Mouse (Mus musculus) T-cell, adult 2 months (primary cell): Measurements from ENCODE around the gene Igfals.

Experiments
- DNase-seq: peaks from one replicate; pipeline ENCODE4 v3.0.0; 2022; ENCODE audit warnings: low spot score

The Igfals gene

DNA sequence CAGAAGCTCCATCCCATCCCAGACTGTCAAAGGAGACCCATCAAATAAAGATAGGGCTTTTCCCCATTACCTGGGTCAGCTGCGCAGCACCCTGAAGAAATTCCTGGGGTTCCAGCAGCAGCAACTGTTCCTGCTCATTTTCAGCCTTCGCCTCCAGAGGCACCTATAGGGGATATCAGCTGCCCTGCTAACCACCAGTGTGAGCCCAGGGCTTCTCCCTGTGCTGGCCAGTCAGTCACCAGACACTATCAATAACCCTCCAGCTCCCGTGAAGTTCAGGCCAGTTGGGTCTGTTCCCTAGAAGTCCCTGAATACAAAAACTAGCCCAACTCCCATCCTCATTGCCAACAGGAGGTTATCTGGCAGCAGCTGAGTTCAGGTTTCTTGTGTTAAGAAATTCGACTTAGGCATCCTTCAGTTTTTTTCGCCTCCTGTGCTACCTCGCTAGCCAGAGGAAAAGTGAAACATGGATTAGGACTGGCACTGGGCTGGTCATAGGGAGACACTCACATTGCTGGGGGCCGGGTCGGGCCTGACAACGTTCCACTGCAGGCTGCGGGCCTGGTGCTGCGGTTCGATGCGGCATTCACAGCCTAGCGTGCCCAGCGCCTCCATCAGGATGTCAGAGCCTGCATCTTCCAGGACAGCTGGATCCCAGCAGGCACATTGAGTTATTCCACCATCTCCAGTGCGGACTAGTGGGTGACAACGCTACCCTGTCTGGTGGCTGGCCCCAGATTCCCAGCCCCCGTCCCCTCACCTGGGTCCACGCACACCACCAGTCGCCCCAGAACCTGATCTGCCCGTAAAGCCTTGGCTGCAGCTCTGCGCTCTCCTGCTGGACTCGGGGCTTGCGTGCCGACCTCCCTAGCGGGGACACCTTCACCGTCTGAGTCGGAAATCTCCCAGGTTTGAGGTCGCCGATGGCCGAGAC, 28.5 kb downstream of the Igfals start:
- no peak for DNase-seq

DNA sequence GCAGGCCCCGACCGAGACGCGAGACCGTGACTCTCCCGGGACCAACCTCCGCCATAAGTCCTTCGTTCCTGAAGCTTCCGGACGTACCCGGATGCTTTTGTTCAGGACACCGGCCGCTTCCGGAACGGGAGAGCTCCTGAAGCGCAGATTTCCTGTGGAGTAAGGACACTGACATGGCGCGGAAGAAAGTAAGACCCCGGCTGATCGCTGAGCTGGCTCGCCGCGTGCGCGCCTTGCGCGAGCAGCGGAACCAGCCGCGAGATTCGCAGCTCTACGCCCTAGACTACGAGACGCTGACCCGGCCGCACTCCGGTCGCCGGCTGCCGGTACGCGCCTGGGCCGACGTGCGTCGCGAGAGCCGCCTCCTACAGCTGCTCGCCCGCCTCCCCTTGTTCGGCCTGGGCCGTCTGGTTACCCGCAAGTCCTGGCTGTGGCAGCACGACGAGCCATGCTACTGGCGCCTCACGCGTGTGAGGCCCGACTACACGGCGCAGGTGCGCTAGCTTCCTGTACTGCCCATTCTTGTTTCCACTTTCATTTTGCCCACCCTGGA, 29.3 kb downstream of the Igfals start, which contains the start of the genes Eme2 and Mrps34:
Gene Eme2, minus strand, starts transcription at position 93 of the 553 bp plus-strand sequence.
Gene Mrps34, plus strand, starts transcription at position 122 of the 553 bp plus-strand sequence.
- peak; percentile 77 for DNase-seq

DNA sequence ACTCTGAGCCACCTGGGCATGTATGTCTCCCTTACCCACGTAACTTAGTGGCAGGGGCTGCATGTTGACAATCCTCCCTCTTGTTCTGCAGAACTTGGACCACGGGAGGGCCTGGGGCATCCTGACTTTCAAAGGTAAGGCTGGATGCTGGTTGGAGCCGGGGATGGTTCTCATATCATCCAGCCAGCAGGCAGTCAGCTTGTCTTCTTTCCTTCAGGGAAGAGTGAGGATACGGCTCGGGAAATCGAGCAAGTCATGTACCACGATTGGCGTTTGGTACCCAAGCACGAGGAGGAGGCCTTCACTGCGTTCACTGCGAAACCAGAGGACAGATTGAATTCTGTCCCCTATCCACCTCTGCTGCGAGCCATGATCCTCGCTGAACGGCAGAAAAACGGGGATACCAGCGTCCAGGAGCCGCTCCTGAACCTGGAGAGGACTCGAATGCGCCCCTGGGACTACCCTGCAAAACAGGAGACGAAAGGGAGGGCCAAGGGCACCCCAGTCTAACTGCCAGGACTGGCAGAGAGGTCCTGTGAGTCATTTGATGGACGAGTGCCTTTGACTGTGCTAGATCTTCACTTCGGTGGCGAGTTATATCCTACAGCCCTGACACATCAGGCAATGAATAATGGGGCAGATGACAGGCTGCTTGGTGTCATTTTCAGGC, 29.9 kb downstream of the Igfals start:
- DNase-seq = no peak

DNA sequence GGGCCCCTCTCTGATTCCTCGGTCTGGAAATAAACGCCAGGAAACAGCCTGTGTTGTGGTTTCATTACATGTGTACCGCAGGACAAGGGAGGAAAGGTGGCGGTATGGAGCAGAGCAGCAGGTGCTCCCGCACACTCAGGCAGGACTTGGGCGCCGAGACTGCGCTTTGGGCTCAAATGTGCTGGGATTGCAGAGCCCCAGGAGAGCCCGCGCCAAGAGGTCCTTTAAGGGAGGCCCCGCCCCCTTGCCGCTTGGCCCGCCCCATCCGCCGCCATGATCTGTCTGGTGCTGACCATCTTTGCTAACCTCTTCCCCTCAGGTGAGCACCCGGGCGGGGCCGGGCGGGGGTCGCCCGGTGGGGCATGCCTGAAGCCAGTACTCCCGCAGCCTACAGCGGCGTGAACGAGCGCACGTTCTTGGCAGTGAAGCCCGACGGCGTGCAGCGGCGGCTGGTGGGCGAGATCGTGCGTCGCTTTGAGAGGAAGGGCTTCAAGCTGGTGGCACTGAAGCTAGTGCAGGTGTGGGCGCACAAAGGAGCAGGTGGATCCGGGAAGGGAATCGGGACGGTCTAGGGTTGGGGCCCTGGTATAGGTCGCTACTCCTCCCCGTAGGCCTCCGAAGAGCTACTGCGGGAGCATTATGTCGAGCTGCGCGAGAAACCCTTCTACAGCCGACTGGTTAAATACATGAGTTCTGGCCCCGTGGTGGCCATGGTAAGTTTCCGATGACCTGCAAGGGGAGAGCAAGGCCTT, 30.6 kb downstream of the Igfals start, which contains the start of gene Nme3:
Gene Nme3, plus strand, starts transcription at position 260 of the 752 bp plus-strand sequence.
- peak; percentile 53 for DNase-seq

DNA sequence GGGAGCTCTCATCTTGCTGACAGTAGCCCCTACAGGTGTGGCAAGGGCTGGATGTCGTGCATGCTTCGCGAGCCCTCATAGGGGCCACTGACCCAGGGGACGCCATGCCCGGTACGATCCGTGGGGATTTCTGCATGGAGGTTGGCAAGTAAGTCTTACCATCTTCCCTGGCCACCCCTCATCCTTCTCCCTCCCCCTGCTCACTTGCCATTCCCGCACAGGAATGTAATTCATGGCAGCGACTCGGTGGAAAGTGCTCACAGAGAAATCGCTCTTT, 31.1 kb downstream of the Igfals start:
- DNase-seq = no peak

DNA sequence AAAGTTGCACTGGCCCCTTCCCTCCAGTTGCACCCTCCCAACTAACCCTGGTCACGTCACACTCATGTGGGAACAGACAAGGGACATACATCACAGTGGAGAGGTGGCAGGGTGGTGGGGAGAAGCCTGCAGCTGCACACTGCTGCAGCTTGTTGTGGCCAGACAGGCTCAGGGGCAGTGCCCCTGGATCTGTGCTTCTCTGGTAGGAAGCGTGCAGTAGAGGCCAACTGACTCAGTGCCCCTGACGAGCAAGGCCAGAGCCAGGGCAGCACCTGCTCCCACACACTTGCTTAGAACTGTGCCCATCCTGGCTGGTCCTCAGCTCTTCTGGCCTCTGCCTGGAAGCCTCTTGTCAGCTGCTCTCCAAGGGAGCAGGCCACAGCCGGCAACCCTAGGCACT, 31.8 kb downstream of the Igfals start:
- no peak for DNase-seq

DNA sequence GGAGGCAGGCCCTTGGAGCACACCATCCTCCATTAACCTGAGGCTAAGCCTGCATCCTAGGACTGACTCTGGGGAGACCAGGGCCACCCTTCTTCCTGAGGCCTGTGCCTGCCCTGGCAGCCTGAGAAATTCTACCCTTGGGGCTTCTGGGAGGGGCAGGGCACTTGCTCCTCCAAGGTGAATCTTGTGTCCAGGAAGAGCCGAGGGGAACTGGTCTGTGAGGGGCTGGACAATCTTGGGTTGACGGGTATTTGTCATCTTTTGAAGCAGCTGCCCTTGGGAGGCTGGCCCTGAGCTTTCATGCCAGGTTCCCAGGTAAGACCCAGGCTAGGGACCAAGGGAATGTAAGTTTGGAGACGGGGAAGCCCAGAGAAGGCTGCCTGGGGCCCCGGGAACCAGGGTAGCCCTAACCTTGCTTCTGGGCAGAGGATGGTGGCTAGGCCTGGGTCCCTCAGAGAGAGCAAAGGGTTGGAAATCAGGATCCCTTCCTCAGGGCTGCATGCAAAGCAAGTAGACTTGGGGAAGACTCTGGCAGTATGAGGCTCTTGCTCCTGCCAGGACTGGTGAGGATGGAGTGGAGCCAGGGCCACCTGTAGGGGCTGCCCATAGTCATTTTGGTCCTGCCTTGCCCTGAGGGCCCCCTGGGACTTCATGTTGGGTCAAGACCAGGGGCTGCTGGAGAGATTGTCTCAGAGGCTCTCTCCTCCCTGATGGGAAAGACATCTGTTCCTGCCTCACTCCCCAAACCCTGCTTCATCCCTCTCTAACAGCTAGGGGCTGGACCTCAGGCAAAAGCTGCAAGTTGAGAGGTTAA, 32.5 kb downstream of the Igfals start:
- DNase-seq = no peak

DNA sequence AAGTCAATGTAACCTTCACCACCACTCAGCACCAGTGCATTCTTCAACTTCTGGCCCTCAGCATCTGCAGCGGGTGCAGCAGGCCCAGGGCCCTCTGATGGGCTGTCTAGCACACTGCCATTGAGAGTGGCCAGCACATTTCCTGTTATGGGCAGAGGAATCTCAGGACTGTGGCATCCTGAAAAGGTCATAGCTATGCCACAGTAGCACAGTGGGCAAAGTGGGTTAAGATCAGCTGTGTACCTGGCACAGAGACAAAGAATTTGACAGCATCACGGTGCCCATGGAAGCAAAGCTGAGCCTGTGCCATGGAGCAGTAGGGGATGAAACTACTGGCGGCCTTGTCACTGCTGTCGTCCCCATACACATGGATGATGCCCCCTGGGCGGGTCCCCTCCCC, 33.4 kb downstream of the Igfals start:
- DNase-seq = no peak

DNA sequence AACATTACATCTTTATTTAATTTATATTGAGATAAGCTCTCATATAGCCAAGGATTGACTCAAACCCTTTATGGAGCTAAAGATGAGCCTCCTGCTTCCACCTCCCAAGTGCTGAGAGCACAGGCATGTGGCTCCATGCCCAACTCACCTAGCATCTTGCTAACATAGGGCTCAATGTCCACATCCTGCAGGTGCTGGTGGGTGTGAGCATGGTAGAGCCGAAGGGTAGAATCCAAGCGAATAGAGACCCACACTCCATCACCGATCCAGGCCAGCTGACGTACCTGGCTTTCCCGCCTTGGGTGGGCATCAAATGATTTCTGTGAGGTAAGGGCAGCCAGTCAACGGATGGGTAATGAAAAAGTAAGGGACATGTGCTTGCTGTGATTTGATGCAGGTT, 34.2 kb downstream of the Igfals start:
- no peak for DNase-seq

DNA sequence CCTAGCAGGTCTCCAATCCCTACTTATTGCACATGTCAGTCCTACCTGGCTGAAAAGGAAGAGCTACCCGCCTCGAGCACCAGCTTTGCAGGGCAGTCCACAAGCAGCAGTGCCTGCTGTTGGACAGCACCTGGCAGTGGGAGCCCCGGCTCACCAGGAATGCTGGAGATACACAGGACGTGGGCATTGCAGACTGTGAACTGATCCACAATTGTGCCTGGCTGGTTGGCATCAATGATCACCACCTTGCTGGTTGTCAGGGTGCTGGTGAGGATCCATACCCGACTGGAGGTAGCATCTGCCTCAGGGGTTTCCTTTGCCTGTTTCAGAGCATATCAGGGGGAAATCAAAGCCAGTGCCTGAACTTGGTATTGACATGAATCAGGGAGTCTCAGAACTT, 36.3 kb downstream of the Igfals start:
- no peak for DNase-seq

DNA sequence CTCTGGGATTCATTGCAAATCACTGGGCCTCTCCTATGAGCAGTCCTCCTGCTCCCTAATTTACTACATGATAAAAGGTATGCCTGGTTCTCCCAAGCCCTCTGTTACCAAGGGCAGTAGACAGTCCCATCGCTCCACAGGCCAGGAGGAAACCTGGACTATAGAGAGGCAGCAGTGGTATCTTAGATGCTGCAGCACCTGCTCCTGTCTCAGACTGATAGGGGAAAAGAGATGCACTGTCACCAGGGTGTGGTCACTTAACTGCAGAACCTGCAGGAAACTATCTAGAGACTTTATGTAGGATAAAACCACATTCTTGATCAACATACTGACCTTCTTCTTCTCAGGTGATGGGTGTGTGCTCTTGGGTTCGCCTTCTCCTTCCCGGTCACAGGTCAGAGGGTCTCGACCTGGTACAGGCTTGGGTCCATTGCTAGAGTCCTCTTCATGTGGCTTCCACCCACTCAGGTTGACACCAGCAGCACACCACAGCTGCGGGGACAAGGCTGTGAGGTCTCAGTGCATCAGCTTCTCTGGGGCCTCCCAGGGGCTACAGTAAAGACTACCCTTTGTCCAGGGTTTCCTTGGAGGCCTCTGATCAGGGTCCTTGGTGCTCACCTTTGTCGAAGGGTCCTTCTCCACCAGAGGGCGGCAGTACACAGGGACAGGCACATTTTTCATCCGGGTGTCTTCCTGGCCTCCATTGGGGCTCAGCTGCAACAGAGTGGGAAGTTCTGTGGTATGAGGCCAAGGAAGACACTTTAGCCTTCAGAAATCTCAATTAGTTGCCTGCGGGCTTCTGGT, 37.1 kb downstream of the Igfals start:
- no peak for DNase-seq

DNA sequence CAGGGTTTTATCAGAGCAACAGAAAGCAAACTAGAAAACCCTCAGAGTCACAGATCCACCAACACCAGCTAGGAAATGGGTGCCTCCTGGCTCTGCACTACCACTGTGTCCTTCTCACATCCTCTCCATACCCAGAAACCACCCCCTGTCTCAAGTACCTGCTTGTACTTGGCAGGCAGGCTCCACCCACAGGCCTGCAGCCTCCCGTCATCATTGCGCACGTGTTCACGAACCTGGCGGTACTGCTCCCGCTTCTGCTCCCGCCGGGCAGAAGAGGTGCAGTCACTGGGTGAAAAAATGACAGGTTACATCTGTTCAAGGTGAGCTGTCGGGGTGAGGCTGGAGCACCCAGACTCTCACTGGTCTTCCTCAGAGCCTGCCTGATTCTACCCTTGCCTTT, 38.0 kb downstream of the Igfals start:
- DNase-seq = no peak

DNA sequence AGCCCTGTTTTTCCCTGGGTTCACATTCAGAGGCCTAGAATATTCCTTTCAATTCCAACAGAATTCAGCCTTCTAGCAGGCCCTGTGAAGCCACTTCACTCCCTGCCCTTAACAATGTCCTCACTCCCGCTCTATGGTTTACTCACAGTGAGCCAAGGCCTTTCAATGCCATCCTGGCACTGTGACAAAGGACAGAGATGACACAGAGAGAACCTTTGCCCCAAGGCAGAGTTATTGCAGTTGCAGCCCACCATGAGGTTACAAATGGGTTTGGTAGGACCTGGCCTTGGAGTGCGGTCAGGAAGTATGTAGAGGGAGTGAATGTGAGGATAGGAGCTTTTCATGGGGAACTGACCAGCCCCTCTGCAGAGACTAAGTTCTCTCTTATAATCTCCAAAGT, 41.8 kb downstream of the Igfals start:
- no peak for DNase-seq

DNA sequence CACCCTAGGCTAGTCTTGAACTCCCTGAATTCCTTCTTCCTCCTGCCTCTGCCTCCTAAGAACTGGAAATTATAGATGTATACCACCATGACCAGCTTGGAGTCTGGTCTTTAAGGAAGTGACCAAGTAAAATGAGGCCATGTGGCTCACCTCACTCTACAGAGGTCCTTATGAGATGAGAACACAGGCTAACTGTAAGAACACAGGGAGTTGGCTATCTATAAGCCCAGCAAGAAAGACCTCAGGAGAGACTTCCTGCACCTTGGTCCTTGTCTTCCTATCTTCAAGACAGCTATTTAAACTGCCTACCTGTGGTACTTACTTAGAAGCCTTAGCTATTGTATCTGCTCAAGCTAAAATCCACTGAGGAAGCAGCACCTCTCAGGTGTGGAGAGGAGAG, 48.2 kb downstream of the Igfals start:
- DNase-seq = no peak

DNA sequence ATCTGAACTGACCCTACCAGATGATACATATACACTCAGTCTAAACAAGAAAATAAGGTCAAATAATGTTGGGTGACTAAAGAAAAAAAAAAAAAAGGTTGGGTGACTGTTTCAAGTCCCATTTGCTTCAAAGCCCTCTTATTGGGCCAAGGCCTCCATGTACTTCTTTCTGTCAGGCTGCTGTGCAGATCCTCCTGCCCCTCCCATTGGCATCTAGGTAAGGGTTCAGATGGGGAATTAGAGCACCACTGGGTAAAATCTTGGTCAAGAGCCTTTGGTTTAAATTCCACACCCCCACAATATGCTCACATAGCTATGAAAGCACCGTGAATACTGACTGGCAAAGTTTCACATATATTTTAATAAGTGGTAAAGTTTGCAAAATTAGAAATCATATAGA, 57.4 kb downstream of the Igfals start:
- DNase-seq = no peak

DNA sequence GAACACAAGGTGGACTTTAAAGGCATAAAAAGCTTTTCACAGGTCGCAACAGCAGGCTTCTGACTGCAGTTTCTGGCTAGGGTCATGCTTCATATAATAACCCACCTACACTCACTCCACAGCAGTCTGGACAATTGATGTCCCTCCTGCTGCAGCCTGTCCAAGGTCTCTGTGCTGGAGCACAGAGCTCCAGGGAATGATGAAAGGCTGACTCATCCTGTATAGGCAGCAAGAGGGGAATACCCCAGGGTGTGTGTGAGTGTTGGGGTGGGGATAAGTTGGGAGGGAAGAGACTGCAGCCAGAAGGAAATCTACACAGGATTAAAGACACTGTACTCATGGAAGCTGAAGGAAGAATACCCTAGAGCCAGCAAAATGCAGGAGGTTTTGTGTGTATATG, 63.7 kb downstream of the Igfals start:
- no peak for DNase-seq
